Mouse (Mus musculus) cerebellum, adult 8-10 months (tissue): ENCODE measurements around the gene Slc35f5.

Source experiments
- DNase-seq: peaks from one replicate; pipeline ENCODE4 v3.0.0; 2022

The Slc35f5 gene

DNA sequence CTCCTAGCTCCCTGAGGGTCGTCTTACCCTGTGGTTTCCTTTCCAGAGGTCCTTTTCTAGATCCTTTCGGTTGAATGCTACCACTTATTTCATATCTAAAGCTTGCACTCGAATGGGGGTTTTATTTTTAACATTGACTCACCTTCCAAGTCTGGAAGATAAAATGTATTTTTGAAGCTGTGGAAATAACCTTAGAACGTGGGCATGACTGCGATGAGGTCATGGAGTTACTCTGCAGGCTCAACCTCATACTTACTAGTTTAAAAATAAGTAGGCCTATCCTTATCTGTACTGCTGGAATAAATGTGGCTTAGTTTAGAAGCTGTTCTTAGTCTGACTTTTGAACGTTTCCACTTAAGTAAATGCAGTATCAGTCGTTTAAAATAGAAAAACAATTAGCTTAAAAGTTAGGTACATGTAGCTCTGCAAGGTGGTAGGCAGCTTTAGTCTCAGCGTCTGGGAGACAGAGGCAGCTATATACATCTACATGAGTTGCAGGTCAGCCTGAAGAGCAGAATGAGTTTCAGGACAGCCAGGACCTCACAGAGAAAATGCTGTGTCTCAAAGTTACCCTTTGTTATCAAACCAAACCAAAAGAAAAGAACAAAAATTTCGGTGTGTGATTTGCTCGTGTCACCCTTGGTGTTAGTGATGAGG, 15.2 kb downstream of the Slc35f5 start:
- DNase-seq = no peak

DNA sequence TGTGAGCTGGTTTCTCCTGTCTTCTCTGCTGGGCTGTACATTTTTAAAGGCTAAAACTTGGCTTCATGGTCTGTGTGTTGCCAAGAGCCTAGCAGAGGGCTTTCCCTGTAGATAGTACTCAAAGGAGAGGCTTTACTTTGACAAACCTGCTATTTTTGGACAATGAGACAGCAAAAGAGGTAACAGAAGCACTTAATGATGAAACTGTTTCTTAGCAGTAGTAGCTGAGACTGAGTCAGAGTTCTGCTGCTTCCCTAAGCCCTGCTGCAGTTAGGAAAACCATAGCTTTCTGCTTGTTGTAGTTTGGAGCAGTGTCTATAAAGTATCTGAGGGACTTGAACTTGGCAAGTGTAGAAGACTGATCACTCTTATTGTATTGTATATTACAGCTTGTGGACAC, 16.6 kb downstream of the Slc35f5 start:
- DNase-seq = no peak

DNA sequence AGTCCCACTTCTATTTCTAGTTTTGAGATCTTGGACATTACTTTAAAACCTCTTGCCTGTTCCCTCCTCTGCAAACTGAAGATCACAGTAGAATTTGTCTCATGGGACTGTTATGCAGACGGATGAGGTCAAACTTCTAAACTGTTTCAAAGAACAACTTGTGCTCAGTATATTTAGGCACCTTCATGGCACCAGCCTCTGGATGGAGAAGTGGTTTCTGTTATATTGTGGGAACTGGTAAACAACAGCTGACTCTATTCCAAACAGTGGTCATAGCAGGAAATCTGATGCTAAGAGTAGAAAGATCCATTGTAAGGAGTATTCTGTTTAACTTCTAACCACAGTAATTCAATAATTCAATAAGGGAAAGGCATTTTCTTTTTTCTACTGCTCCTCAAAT, 17.7 kb downstream of the Slc35f5 start:
- DNase-seq = no peak

DNA sequence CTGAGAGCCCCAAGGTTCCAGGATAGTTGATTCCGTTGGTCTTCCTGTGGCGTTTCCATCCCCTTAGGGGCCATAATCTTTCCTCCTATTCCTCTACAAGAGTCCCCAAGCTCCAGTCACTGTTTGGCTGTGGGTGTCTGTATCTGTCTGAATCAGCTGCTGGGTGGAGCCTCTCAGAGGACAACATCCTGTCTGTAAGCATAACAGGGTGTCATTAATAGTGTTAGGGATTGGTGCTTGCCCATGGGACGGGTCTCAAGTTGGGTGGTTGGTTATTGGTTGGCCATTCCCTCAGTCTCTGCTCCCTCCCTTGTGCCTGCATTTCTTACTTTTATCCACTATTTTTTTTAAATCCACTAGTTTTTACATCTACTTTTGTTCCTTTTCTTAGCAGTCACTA, 20.7 kb downstream of the Slc35f5 start:
- DNase-seq = no peak

DNA sequence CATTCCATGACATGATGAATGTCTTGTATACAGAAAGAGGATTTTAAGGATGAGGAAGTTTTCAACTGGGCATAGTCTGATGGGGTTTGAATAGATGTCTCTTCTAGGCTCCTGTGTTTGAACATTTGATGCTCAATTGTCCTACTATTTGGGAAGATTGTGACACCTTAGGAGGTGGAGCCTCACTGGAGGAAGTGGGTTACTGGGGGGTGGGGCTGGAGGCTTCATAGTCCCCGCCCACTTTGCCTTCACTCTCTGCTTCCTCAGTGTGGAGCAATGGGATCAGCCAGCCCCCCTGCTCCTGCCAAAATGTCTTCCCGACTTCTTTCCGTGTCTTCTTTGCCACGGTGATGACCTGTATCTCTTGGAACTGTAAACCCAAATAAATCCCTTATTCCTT, 43.2 kb downstream of the Slc35f5 start:
- DNase-seq = no peak

DNA sequence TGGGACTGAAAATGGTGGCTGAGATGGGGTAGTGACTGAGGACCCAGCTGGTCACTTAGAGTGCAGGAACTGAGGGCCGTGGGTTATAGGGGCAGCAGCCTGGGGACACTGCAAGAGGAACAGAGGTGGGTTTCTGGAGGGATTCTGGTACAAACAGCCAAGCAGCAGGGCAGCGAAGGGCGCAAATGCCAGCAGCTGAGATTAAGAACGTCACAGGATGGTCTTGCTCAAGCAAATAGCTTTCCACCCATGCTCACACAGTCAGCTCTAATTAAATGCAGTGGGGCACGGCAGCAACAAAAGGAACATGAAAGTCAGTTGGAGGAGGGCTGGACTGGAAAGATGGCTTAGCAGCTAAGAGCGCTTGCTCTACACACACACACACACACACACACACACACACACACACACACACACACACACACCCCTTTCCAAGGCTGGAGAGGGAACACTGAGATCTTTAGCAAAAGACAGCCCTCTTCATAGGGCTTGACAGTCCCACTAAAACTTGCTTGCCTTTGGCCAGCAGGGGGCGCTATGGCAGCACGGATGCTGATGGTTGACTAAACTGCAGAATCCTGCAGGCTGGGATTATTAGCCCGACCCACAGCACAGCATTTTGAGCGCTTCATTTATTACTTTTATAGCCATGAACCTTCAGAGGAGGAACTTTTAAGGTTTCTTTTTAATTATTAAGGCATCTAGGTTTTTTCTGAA, 46.9 kb downstream of the Slc35f5 start:
- peak; percentile 71 for DNase-seq

DNA sequence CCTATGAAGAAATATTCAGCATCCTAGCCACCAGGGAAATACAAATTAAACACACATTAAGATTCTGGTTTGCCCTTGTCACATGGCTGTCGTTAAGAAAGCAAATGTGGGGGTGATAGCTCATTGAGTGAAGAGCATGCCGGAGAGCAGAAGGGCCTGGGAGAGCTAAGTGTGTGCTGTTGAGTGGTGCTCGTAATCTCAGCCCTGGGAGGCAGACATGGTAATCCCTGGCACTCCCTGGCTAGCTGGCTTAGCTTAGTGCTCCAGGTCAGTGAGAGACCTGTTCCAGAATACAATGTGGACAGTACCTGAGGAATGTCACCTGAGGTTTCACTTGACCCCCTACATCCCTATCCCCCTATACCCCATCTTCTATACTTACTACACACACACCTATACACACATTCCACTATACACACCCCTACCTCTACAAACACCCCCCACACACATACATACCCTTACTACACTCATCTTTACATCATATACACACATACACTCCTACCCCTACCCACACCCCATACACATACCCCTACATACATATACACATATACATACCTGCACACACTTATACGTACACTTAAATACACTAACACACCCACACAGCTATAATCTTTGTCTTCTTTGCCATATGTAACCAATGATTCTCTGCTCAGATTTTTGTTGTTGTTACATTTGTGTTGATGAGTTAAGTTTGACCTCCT, 64.1 kb downstream of the Slc35f5 start:
- no peak for DNase-seq

DNA sequence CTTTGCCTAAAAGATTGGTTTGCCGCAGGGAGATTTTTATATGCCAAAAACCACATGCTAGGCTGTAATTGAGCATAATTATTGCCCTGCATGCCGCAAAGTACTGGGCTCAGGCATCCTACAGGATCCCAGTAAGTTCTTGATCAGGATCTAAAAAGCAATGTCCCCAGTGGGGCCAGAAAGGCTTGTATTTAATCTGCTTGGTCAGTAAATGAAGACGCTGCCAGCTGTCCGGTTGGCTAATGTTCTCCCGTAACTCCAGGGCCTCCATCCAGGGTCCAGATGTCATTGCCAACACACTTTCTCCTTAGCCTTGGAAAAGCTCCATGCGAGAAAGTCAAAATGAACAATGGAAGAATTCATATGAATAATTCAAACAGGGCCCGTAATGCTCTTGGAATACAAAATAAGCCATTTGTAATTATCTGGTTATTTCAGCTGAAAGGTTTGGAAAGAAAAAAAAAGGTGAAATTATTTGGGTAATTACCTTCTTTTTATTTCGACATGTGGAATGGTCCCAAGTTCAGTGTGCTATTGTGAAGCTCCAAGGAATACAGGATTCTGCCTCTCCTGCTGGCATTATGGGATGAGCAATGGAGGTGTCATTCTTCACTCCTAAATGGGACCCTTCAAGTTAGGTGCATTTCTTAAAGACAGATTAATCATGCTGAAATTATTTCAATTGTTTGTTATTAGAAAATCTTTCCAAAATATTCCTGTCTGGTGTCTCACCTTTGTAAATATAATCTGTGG, 79.3 kb downstream of the Slc35f5 start:
- DNase-seq = peak; percentile 9

DNA sequence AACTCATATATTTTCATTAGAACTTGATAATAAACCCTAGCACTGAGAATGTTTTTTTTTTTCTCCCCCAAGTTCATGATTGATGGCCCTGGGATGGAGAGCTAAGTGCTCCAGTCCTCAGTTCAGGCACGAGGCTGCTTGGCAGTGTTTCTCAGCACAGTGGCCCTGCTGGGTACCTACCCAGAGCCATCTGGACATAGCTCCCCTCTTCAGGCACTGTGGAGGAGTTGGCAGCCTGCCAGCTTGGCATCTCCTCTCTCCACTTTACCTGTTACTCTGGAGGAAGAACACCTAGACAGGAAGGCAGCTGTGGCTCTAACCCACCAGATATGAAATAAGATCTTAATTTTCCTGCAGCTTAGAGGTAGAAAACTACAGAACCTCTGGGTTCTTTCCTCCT, 83.2 kb downstream of the Slc35f5 start:
- DNase-seq = peak; percentile 10
